Mouse (Mus musculus): ENCODE results near the gene Iqca. TPM values are rescaled to one million over a fixed set of nuclear protein-coding genes. Genes with fewer than 3 reads are reported as not detected.

Iqca gene
- total RNA-seq, 1 experiment from 2014 or later, result not detected

Other genes with a start within 250 kb of the Iqca start
- gene Gbx2, start 222.2 kb downstream of the Iqca start, total RNA-seq (2021), result not detected in 2 replicates
- not detected in 2 replicates for gene Asb18, start 138.7 kb downstream of the Iqca start, total RNA-seq (2021)
- 66.0 and 91.4 TPM in 2 replicates for gene Ackr3, start 50.6 kb upstream of the Iqca start, total RNA-seq (2021)

Data from adrenal gland, postnatal 14 days (tissue).